Mouse (Mus musculus): ENCODE data around the gene Krt33a. TPM values are rescaled to one million over a fixed set of nuclear protein-coding genes. Genes with fewer than 3 reads are reported as not detected.
A peak's percentile ranks its signal among the peaks of the same experiment; 100 is the strongest.

The Krt33a gene
- total RNA-seq (2021) = not detected

DNA sequence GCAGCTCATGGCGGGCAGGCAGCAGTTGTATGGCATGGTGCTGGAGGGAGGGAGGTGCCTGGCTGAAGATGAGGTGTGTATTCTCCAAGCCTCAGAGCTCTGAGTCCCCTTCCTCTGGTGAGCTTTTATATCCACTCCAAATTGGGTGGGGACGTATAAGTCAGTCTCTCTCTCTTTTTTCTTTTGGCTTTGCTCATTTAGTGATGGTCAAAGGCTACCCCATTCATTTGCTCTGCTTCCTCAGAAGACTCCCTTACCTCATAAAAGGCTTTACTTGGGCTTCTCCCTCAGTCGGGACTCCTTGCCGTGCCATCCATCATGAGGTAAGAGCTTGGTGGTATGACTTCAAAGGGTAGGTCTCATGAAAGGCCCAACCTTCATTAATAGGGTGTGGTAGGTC is at the start of gene Krt33a:
Gene Krt33a (minus strand): TSS at position 101 of the 400 bp plus-strand sequence.
- DNase-seq = no peak

DNA sequence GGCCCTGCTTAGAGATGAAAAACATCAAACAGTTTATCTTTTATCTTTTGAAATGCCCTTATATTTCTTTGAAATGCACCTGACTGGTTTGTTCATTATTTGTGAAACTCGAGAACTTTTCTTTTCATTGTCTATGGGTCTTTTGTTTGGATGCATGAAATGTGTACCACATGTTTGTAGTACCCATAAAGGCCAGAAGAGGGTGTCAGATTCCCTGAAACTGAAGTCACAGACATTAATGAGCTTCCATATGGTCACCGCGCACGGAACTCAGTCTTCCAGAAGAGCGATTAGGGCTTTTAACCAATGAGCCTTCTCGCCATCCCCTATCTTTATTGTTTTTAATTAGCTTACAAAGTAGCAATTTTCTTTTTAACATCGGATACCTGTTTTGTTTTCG is 42.9 kb upstream of the Krt33a start:
- no peak for DNase-seq

DNA sequence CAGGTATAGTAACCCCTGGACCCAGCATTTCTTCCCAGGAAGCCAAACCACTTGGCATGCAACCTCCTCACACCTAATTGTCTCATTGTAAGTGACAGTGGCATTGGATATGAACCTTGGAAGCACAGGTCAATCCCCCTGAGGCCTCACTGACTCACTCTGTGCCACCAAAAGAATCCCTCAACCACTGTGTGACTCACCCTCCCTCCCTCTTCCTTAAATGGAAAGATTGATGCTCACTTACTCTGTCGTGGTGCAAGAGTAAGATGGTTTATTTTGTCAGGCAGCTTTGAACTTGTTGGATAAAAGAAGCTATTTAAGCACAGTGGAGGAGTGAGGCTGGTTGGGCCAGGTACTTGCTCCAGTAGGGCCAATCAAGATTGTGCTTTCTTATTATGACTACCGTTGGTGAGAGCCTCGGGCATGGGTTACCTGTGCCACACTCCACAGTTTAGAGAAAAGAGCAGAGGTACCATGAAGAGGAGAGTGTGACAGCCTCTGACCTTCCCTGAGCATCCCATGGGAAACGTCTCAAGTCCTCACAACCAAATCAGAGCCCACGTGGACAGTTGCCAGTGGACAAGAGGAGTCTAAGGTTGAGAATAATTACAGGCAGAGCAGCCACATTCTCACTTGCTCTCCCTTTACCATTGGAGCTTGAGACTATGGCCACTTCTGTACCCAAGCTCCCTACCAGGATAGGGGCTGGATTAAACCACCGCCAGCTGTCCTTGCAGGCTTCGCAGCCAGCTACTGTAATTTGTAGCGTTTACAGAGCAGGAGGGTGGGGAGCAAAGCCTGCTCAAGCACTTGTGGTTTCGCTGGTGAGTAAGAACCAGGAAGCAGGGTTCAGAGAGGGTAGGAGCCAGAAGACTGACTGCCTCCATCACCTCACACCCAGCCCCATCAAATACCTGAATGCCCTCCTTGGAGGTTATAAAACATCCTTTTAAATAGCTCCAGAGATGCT is 40.0 kb upstream of the Krt33a start:
- no peak for DNase-seq

DNA sequence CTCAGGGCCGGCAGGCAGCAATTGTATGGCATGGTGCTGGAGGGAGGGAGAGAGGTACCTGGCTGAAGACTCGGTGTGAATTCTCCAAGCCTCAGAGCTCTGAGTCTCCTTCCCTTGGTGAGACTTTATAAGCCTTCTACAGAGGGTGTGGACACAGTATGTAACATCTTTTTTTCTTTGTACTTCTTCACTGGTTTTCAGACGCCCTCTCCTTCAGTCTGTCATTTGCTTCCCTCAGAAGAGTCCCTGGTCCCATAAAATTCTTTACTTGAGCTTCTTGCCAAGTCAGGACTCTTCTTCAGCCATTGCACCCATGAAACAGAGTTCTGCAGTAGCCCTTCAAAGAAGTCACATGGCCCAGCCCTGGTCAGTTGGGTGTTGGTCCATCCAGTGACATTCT is 34.4 kb upstream of the Krt33a start, which contains the start of gene Krt31:
Gene Krt31 (minus strand): TSS at position 101 of the 400 bp plus-strand sequence.
- DNase-seq = no peak

DNA sequence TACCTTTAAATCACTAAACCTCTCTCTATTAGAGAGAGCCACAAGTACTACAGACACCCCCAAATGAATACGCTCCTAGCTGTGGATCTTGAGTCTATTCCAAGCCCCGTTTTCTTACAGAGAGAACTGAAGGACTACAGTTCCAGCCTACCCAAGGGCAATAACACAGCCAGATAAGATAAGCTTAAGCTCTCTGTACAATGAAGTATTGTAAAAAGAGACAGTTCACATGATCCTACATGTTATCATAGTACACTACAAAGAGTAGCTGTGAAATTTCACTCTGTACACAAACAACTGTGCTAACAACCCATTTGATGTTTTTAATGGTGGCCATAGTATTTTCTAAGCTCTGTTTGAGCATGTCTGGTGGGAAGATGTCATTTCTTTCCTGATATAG is 31.2 kb upstream of the Krt33a start:
- DNase-seq = no peak

DNA sequence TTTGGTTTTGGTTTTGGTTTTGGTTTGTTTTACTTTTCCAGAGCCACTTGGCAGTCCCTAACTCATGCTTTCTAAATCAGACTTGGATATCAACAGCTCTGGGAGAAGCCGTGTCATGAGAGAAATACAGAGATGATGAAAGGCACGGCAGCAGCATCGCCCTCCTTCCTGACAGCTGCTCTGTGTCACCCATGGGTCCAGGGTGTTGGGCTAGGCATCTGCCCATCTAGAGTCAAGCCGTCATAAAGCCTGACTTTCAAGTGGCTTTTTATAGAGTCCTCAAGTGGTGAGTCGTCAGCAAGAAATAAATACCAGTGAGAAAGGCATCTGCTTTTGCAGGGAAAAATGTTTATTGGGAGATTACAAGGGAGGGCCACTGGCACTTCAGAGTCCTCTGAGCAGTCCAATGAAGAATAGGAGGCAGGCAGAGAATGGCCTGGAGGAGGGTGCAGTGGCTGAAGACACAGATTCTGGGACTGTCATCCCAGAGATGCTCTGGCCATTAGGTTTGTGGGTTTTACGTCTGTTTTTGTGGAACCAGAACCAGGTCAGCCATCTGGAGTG is 30.4 kb upstream of the Krt33a start:
- no peak for DNase-seq

DNA sequence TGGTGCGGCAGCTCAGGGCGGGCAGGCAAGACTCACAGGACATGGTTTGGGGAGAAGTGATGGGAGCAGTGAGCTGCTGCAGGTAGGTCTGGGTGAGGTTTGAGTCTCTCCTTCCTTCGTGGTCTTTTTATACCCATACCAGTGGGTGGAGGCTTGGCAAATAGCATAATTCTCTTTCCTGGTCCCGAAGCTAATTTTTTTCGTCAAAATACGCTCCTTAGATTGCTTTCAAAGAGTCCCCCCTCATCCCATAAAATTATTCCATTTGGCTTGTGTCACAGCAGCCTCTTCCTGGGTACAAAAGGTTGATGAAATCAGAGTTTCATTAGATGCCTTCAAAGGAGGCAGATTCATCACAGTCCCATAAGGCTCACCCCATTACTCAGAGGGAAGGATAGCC is 25.4 kb upstream of the Krt33a start, which contains the start of gene Krt34:
Gene Krt34 (minus strand): TSS at position 101 of the 400 bp plus-strand sequence.
- DNase-seq = no peak

DNA sequence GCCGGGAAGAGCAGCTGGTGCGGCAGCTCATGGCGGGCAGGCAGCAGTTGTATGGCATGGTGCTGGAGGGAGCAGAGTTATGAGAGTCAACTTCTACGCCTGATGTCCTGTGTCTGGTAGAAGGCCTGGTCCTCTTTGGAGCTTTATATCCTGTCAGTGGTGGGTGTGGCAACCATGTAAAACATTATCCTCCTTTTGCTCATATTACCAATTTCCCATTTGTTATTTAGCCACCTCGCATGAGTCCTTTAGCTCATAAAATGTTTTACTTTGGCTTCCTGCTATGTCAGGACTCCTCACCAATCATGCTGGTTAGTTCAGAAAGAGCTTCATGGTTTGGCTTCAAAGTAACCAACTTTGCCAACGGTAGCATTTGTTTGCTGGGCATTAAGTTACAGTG is 13.8 kb upstream of the Krt33a start, which contains the start of gene Krt33b:
Gene Krt33b (minus strand): TSS at position 101 of the 400 bp plus-strand sequence.
- no peak for DNase-seq

DNA sequence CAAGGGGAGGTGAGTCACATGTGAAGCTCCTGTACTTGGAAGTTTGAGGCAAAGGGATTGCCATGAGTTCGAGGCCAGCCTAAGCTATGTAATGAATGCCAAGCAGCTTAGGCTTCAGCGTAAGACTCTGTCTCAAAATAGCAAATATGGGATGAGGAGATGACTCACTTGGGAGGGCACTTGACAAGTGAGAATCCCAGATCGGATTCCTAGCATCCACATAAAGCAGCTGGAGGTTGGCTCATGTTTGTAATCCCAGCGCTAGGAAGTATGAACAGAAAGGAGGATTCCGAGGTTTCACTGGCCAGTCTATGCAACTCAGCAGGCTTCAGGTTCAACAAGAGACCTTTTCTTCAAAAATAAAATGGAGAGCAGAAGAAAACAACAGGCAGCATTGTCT is 5.4 kb upstream of the Krt33a start:
- no peak for DNase-seq

DNA sequence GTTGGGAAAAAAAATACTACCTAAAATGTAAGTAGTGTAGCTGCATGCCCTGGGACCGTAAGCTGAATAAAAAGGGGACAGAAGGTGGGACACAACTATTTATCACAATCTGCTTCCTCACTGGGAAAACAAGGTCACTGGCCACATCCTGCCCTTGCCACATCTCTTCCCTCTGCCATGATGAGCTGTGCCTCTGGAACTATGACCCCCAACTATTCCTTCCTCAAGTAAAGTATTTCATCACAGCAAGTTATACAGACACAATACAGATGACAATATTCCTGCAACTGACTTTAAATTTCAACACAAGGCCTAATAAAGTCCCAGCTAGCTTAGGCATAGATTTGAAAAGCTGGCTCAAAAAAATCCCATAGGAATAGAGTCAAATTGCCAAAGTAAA is 3.5 kb upstream of the Krt33a start:
- no peak for DNase-seq

DNA sequence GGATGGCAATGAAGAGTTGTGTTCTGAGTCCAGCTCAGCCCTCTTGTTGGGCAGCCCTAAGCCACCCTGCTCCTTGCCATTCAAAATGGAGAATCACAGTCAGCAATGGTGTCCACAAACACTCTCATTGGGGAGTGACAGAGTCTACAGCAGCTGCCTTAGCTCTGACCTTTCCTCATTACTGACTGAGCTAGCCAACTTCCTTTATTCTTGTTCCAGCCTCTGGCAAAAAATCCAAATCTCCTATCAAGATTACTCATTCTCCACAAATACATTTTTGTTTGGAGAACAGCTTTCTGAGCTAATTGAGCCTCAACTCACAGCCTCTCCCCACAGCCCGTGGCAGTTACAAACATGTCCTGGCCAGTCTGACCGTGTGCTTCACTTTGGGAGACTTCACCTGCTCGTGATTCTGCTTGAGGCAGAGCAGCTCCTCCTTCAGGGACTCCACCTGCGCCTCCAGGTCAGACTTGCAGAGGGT is 2.3 kb downstream of the Krt33a start:
- DNase-seq = no peak

DNA sequence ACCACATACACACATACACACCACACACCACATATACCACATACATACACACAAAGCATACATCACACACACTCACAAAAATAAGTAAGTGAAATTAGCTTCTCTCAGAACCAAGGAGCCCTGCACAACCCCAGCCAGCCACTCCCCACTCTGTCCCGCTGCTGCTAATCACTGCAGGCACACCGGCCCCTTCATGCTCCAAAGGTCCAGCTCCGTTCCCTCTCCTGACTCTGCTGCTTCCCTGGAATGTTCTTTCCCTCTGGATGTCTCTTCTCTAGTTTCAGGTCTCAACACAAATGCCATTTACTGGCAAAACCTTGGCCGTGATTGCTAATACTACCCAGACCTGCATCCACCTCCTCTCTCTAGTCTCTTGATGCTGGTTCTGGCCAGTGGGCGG is 5.3 kb downstream of the Krt33a start:
- DNase-seq = no peak

DNA sequence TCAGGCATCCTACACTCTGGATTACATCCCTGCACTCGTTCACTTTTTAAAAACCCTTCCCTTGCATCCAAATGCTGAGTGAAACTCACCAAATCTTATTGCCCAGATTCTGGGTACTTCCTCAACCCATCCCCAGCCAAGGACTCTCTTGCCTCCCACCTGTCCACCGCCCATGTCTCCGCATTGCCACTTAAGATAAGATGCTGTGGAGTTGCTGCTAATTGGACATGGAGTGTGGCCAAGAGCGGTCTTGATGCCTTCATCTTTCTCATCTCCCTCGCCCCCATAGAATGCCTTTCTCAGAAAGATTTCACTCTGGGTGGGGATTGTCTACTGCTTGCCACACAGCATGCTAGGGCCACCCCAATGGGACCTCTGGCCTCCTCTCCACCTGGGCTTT is 7.7 kb downstream of the Krt33a start:
- DNase-seq = no peak

DNA sequence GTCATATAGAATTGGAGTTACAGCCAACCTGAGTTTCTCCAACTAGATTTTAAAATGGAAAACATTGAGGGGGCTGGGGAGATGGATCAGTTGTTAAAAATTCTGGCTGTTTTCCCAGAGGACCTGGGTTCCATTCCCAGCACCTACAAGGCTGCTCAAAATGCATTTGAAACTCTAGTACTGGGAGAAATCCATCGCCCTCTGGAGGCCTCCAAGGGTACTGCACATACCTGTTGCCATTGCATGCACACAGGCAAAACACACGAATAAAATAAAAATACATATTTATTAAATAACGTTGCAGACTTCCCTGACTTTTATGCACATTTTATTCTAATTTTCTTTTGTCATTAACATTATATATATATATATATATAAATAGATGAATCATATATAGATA is 9.4 kb downstream of the Krt33a start:
- DNase-seq = no peak

DNA sequence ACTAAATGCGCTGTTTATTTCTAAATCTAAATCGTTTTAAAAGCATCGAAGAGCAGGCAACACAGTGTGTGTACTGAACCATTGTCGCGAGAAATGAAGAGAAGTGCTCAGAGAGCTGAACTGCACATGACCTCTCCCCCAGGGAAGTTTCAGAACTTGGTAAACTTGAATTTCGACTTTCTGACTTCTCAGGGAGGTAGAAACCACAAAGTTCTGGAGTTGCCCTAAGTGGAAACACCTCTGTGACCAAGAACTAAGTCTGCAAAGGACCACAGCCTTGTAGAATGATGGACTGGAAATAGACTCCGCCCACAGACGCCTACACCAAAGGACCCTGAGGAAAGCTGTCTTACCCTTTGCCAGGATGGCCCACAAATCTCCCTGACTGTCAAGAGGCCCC is 10.1 kb downstream of the Krt33a start:
- no peak for DNase-seq

DNA sequence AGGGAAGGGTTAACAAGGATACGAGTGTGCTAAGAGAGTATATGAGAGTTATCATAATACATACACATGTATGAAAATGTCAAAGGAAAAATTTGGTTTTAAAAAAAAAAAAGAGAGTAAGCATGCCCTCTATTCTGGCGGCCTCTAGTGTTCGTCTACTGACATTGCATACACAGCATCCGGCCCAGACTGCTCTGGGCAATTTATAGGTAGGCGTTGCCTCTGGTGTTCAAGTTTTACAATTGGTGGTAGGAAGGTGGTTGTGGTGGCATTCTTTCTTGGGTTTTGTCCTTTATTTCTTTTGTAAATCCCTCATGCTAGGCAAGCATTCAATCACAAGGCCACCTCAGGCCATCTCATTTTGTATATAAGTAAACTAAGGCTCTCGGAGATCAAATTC is 11.2 kb downstream of the Krt33a start:
- DNase-seq = peak; percentile 60

DNA sequence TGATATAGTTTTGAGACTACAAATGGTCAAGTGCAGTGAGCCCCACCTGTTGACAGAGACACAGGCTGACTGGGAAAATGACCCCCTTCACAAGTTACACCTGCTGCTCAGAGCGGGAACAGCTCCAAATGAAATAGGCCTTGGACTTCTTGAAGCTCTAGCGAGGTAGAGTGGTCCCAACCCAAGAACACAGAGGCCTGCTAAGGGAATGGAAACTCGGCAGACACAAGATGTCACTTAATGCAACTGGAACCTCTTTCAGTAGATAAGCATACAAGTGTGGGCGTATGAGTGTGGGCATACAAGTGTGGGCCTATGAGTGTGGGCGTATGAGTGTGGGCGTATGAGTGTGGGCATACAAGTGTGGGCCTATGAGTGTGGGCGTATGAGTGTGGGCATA is 16.9 kb downstream of the Krt33a start:
- DNase-seq = no peak

DNA sequence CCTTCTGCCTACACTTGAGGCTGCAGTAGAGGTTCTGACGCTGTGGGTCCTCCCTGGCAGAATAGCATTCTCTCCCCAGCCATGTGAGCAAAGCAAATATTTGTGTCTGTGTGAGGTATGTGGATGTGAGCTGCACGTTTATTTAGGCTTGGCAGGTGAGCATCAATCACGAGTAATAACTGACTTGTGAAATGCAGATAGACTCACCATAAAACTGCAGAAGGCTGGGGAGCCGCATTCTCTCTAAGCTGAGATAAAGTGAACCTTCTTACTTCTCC is 21.7 kb downstream of the Krt33a start:
- no peak for DNase-seq

DNA sequence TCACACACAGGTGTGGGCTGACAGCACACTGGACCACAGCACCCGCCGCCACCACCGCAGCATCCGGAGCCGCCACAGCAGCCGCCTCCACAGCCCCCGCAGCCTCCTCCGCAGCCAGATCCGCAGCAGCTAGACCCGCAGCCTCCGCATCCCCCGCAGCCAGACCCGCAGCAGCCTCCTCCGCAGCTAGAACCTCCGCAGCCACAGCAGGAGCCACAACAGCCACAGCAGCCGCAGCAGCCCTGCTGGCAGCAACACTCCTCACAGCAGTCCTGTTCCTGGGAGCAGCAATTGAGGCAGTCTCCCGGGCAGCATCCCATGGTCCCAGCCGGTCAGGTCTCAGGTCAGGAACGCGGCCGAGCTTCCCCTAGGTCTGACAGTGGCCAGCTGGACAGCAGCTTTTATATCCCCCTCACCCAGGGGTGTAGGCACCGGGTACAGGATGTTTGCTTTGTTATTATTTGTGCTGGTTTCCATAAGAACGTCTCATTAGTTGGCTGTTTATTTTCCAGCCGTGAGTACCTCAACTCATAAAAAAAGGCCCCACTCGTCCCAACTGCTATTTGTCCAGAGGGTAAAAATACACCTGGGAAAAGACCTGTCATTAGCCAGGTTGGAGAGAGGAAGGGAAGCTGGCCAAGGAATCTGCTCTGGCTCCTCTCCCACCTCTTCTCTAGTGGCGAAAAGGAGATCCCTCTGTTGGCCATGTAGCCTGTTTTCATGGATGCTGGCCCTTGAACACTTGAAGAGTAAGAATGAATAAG is 22.2 kb downstream of the Krt33a start, which contains the start of gene Krtap17-1:
Gene Krtap17-1 (minus strand): TSS at position 375 of the 764 bp plus-strand sequence.
- no peak for DNase-seq

DNA sequence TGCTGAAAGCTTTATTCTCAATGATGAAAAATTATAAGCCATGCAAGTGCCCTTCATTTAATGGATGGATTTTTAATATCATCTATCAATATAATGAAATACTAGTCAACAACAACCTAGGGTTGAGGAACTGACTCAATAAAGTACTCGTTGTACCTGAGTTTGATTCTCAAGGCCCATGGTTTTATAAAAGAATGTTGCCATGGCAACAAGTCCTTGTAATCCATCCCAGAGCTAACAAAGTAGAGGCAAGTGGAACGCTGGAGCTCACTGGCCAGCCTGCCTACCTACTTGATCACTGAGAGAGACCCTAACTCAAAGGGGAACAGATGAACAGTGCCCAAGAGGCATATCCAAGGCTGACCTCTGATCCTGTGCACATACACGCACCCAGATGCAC is 25.4 kb downstream of the Krt33a start:
- no peak for DNase-seq

DNA sequence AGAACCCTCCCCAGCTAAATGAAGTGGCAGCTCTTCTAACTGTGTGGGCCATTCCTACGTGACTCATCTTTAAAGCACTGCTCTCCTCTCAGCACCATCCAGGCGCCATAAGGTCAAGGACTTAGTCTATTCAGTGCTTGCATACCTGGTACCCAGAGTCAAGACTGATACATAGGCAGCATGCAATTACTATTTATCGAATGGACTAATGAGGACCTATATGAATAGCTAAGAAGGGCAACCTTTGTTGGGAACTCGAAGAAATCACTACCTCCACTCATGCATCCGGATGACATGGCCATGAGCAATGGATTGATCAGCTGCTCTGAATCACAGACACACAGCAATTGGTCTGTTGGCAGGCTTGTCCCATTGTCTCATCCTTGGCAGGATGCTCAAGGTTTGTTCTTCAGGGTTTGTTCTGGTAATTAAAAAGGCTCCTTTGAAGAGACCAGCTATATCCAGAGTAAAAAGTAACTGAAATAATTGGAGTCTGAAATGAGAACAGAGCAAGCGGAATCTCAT is 26.1 kb downstream of the Krt33a start:
- DNase-seq = no peak

DNA sequence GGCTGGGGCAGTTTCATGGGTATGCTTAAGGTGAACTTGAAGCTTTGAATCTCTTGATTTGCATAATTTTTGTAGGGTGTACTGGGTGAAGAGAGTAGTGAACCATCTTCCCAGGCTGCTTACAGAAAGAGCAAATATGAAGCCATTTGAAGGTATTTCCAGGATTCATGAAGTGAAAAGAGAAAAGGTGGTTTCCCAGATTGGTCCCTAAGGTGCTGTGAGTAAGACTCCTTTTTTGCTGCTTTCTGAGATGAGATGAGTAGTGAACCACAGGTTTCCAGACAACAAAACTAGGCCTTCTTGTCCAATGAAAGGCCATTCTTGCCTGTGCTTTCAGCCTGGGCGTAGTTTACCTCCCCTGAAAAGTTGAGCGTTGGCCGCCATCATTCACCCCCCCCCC is 27.5 kb downstream of the Krt33a start:
- DNase-seq = no peak

DNA sequence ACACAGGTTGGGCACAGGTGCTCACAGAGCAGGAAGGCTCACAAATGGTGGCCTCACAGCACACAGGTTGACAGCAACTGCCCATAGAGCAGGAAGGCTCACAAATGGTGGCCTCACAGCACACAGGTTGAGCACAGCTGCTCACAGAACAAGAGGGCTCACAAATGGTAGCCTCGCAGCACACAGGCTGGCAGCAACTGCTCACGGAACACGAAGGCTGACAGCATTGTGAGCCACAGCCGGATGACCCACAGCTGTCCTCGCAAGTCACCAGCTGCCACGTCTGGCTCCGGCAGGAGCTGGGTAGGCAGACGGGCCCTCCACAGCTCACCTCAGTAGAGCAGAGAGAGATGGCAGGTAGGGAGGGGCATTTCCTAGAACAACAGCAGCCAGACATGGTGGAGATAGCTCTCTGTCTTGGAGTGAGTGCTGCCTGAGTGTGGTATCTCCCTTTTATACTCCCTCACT is 29.8 kb downstream of the Krt33a start, which contains the start of gene Krtap16-1:
Gene Krtap16-1 (minus strand): TSS at position 418 of the 468 bp plus-strand sequence.
- DNase-seq = no peak
